Mouse (Mus musculus): ENCODE measurements around the gene Ppm1m. TPM values are rescaled to one million over a fixed set of nuclear protein-coding genes. Genes with fewer than 3 reads are reported as not detected.

Gene Ppm1m
- polyA plus RNA-seq, 1 experiment from 2014 or later, result 17.2 TPM

GRCm38 (mm10) chr9:106211680-106212593 is 12.4 kb upstream of the Ppm1m start:
- Histone ChIP-seq H3K36me3 (replicated peaks) (peaks cover 21% of the 10 kb centered on the region), H3K9me3 (no peaks in the 10 kb centered on the region), H3K27me3 (replicated peaks) (no peaks in the 10 kb centered on the region), H3K4me3 (peak overlapping the region; percentile 26), H3K9ac (peak overlapping the region; percentile 39; the same call in 1 of the 2 replicates), H3K4me2 (peak overlapping the region; percentile 48), H3K27ac (peak overlapping the region; percentile 66), H3K4me1 (peaks cover 18% of the 10 kb centered on the region)
- WGBS, result 18% methylated on average over 37 of the region's 37 CpGs
- ATAC-seq (replicated peaks), result peak; percentile 79

- H3K4me2 ChIP-seq, result peak overlapping the region; percentile 48
- no peak for ATAC-seq (replicated peaks)
- peak overlapping the region; percentile 66; the same call in 1 of the 2 replicates for H3K27ac ChIP-seq
- no peaks in the 10 kb centered on the region for H3K9me3 ChIP-seq
- H3K36me3 ChIP-seq (replicated peaks), result peaks cover 21% of the 10 kb centered on the region
- H3K27me3 ChIP-seq (replicated peaks), result no peaks in the 10 kb centered on the region
- peaks cover 25% of the 10 kb centered on the region for H3K4me1 ChIP-seq
- no peak overlapping the region for H3K4me3 ChIP-seq
- peak overlapping the region; percentile 39; the same call in 1 of the 2 replicates for H3K9ac ChIP-seq
- 28% methylated on average over 9 of the region's 9 CpGs for WGBS
Observed at GRCm38 (mm10) chr9:106210853-106211609, 11.5 kb upstream of the Ppm1m start.

GRCm38 (mm10) chr9:106209954-106210353 is 10.4 kb upstream of the Ppm1m start:
- 91% methylated on average over 4 of the region's 4 CpGs for WGBS
- no peak for ATAC-seq (replicated peaks)

GRCm38 (mm10) chr9:106208181-106208580 is 8.6 kb upstream of the Ppm1m start:
- Histone ChIP-seq H3K4me1 (peaks cover 41% of the 10 kb centered on the region), H3K36me3 (replicated peaks) (0 out of 2 replicates have a peak, but pooled peaks cover 3% of the 10 kb centered on the region), H3K27me3 (replicated peaks) (no peaks in the 10 kb centered on the region), H3K9ac (no peak overlapping the region), H3K27ac (no peak overlapping the region), H3K9me3 (no peaks in the 10 kb centered on the region), H3K4me2 (no peak overlapping the region), H3K4me3 (no peak overlapping the region)
- ATAC-seq (replicated peaks), result no peak
- 86% methylated on average over 5 of the region's 5 CpGs for WGBS

More at GRCm38 (mm10) chr9:106209954-106210353, 10.4 kb upstream of the Ppm1m start:
- H3K4me3 ChIP-seq, result no peak overlapping the region
- no peak overlapping the region for H3K4me2 ChIP-seq
- no peak overlapping the region for H3K9ac ChIP-seq
- no peaks in the 10 kb centered on the region for H3K27me3 ChIP-seq (replicated peaks)
- H3K4me1 ChIP-seq, result peaks cover 25% of the 10 kb centered on the region
- H3K27ac ChIP-seq, result no peak overlapping the region
- no peaks in the 10 kb centered on the region for H3K9me3 ChIP-seq
- H3K36me3 ChIP-seq (replicated peaks), result peaks cover 17% of the 10 kb centered on the region

- Histone ChIP-seq H3K9ac (no peak overlapping the region), H3K4me3 (no peak overlapping the region), H3K27me3 (replicated peaks) (no peaks in the 10 kb centered on the region), H3K4me1 (peaks cover 39% of the 10 kb centered on the region), H3K9me3 (no peaks in the 10 kb centered on the region), H3K27ac (no peak overlapping the region), H3K36me3 (replicated peaks) (no peaks in the 10 kb centered on the region), H3K4me2 (no peak overlapping the region)
- 91% methylated on average over 2 of the region's 2 CpGs for WGBS
- no peak for ATAC-seq (replicated peaks)
Observed at GRCm38 (mm10) chr9:106206515-106206914, 7.0 kb upstream of the Ppm1m start.

GRCm38 (mm10) chr9:106205713-106206290 is 6.3 kb upstream of the Ppm1m start:
- Histone ChIP-seq H3K4me2 (no peak overlapping the region), H3K36me3 (replicated peaks) (no peaks in the 10 kb centered on the region), H3K9ac (no peak overlapping the region), H3K27ac (no peak overlapping the region), H3K4me1 (peaks cover 32% of the 10 kb centered on the region), H3K9me3 (no peaks in the 10 kb centered on the region), H3K27me3 (replicated peaks) (no peaks in the 10 kb centered on the region), H3K4me3 (no peak overlapping the region)
- no peak for ATAC-seq (replicated peaks)
- WGBS, result 86% methylated on average over 7 of the region's 7 CpGs

GRCm38 (mm10) chr9:106203990-106204851 is 4.7 kb upstream of the Ppm1m start:
- Histone ChIP-seq H3K9ac (0 out of 2 replicates have a peak overlapping the region, but pooled peaks have one; percentile 93), H3K4me3 (peak overlapping the region; percentile 89), H3K27me3 (replicated peaks) (0 out of 2 replicates have a peak, but pooled peaks cover 5% of the 10 kb centered on the region), H3K4me2 (peak overlapping the region; percentile 72), H3K27ac (no peak overlapping the region), H3K36me3 (replicated peaks) (no peaks in the 10 kb centered on the region), H3K4me1 (peaks cover 38% of the 10 kb centered on the region), H3K9me3 (no peaks in the 10 kb centered on the region)
- WGBS, result 79% methylated on average over 7 of the region's 7 CpGs
- no peak for ATAC-seq (replicated peaks)

- 0 out of 2 replicates have a peak, but pooled peaks cover 5% of the 10 kb centered on the region for H3K27me3 ChIP-seq (replicated peaks)
- H3K4me3 ChIP-seq, result peak within 1 kb of the TSS; percentile 89
- WGBS, result 2% methylated on average over 60 of the region's 61 CpGs
- H3K4me1 ChIP-seq, result peaks cover 50% of the 10 kb centered on the region
- peak; percentile 80 for ATAC-seq (replicated peaks)
- no peaks in the 10 kb centered on the region for H3K36me3 ChIP-seq (replicated peaks)
- H3K9me3 ChIP-seq, result no peaks in the 10 kb centered on the region
- peak within 1 kb of the TSS; percentile 72 for H3K4me2 ChIP-seq
- peak within 1 kb of the TSS; percentile 93 for H3K9ac ChIP-seq
- H3K27ac ChIP-seq, result peak within 1 kb of the TSS; percentile 82
Observed at GRCm38 (mm10) chr9:106202819-106203636, 3.5 kb upstream of the Ppm1m start, which contains the start of gene Twf2. Gene Twf2 (plus strand): TSS chr9:106203108.

GRCm38 (mm10) chr9:106201895-106202294 is 2.3 kb upstream of the Ppm1m start:
- H3K27me3 ChIP-seq (replicated peaks), result 0 out of 2 replicates have a peak, but pooled peaks cover 5% of the 10 kb centered on the region
- no peaks in the 10 kb centered on the region for H3K36me3 ChIP-seq (replicated peaks)
- no peak overlapping the region for H3K9ac ChIP-seq
- H3K9me3 ChIP-seq, result no peaks in the 10 kb centered on the region
- peak overlapping the region; percentile 72 for H3K4me2 ChIP-seq
- no peak for ATAC-seq (replicated peaks)
- no peak overlapping the region for H3K27ac ChIP-seq
- peak overlapping the region; percentile 89; the same call in 1 of the 2 replicates for H3K4me3 ChIP-seq
- H3K4me1 ChIP-seq, result peaks cover 47% of the 10 kb centered on the region
- 84% methylated on average over 3 of the region's 3 CpGs for WGBS

- no peak overlapping the region for H3K27ac ChIP-seq
- H3K4me2 ChIP-seq, result peak overlapping the region; percentile 75
- WGBS, result under 1% methylated on average over 49 of the region's 51 CpGs
- H3K36me3 ChIP-seq (replicated peaks), result no peaks in the 10 kb centered on the region
- ATAC-seq (replicated peaks), result 0 out of 2 replicates have a peak, but pooled peaks have one; percentile 5
- H3K9me3 ChIP-seq, result no peaks in the 10 kb centered on the region
- 0 out of 2 replicates have a peak, but pooled peaks cover 5% of the 10 kb centered on the region for H3K27me3 ChIP-seq (replicated peaks)
- peak overlapping the region; percentile 54 for H3K4me3 ChIP-seq
- H3K9ac ChIP-seq, result peak overlapping the region; percentile 46
- H3K4me1 ChIP-seq, result peaks cover 43% of the 10 kb centered on the region
Observed at GRCm38 (mm10) chr9:106198962-106199458, 536 bp downstream of the Ppm1m start.

All from midbrain, embryonic 15.5 days (tissue).